Mouse (Mus musculus) cerebellum, adult (tissue): ENCODE data around the gene Btbd35f23.
"Not testable (repeated sequence)": the region's sequence is repeated elsewhere in the genome, so short reads cannot be mapped to it uniquely, and the experiment has no call there.

Experiments used
- ATAC-seq: cut with Nextera tagmentation; 2 replicates; pipeline ENCODE4 v1.9.2; 2017; ENCODE audit warnings: mild to moderate bottlenecking, moderate library complexity, mixed read lengths; ENCODE audit not compliant: insufficient number of reproducible peaks, low FRiP score, low TSS enrichment

Gene Btbd35f23

GRCm38 (mm10) chrX:3076575-3076974 lies at the start of gene Btbd35f23:
Gene Btbd35f23 (plus strand): TSS chrX:3076875.
- not testable (repeated sequence) for ATAC-seq
